Mouse (Mus musculus) hindbrain, embryonic 11.5 days (tissue): Measurements from ENCODE around the gene Zmynd10. TPM values are rescaled to one million over a fixed set of nuclear protein-coding genes. Genes with fewer than 3 reads are reported as not detected.

Experiments
- ATAC-seq: fragments of 200-750 bp; cut with Nextera tagmentation; 2 replicates; pipeline ENCODE4 v1.8.0; 2017; ENCODE audit warnings: mild to moderate bottlenecking, moderate TSS enrichment, moderate library complexity; ENCODE audit not compliant: low FRiP score
- DNase-seq: peaks from one replicate; pipeline ENCODE4 v3.0.0-alpha.2; 2015; ENCODE audit warnings: low spot score
- H3K27ac ChIP-seq: fragments of 300-500 bp; sonication (generic); 2 replicates; pipeline ENCODE4 v1.5.1; 2014; ENCODE audit warnings: mild to moderate bottlenecking, low read depth, low read length
- H3K27me3 ChIP-seq: fragments of 300-500 bp; sonication (generic); 2 replicates; pipeline ENCODE4 v1.6.1; 2014; ENCODE audit warnings: mild to moderate bottlenecking, low read length, moderate library complexity, mixed read lengths; ENCODE audit not compliant: control insufficient read depth, insufficient read depth
- H3K36me3 ChIP-seq: fragments of 300-500 bp; sonication (generic); 2 replicates; pipeline ENCODE4 v1.6.1; 2014; ENCODE audit warnings: mild to moderate bottlenecking, low read length, moderate library complexity, mixed read lengths; ENCODE audit not compliant: control insufficient read depth, insufficient read depth
- H3K4me1 ChIP-seq: fragments of 300-500 bp; sonication (generic); replicated peaks from 2 replicates; pipeline ENCODE4 v1.6.1; 2014; ENCODE audit warnings: low read length, mixed read lengths; ENCODE audit not compliant: control insufficient read depth, insufficient read depth
- H3K4me2 ChIP-seq: fragments of 300-500 bp; sonication (generic); replicated peaks from 2 replicates; pipeline ENCODE4 v1.6.1; 2014; ENCODE audit warnings: mild to moderate bottlenecking, low read depth, low read length
- H3K4me3 ChIP-seq: fragments of 300-500 bp; sonication (generic); 2 replicates; pipeline ENCODE4 v1.5.1; 2014; ENCODE audit warnings: low read depth, low read length
- H3K9ac ChIP-seq: fragments of 300-500 bp; sonication (generic); 2 replicates; pipeline ENCODE4 v1.6.1; 2014; ENCODE audit warnings: low read depth, low read length
- H3K9me3 ChIP-seq: fragments of 300-500 bp; sonication (generic); 2 replicates; pipeline ENCODE4 v1.6.1; 2016; ENCODE audit warnings: low read length; ENCODE audit not compliant: control insufficient read depth
- WGBS: fragments of 180-500 bp; shearing (Covaris S2); extraction: QIAGEN DNeasy Blood & Tissue Kit; methylation state at CpG from one replicate; pipeline ENCODE4 v1.1.7; 2014; 5-methylcytosine and 5-hydroxymethylcytosine counted together
- polyA plus RNA-seq: library from polyadenylated mRNA; unstranded; fragments of >200 nt; fragmentation: Nextera tagmentation; extraction: Ambion mirVana; gene quantifications from 2 replicates; pipeline ENCODE4 v1.2.1, GENCODE M21; 2014

Zmynd10 gene
- polyA plus RNA-seq, 1 experiment from 2014 or later = 5.0 TPM

DNA sequence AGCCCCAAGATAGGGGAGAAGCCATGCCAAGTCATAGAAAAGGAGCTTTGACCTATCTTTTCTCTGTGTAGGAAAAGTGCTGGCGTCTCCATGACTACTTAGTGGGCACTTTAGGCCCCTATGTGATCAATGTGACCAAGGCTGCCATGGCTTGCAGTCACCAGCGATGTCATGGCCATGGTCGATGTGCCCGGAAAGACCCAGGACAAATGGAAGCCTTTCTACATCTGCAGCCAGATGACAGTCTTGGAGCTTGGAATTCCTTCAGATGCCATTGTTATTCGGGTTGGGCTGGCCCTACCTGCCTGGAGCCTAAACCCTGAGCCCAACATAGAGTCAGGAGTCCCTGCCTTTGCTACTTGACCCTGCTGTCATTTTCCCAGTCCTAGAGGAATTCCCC is 39.4 kb downstream of the Zmynd10 start:
- H3K9me3 ChIP-seq = no peaks in the 10 kb centered on the region
- WGBS = 89% methylated on average over 5 of the region's 5 CpGs
- no peaks in the 10 kb centered on the region for H3K27me3 ChIP-seq
- 0 out of 2 replicates have a peak, but pooled peaks cover 2% of the 10 kb centered on the region for H3K36me3 ChIP-seq
- peaks cover 6% of the 10 kb centered on the region; the same call in 1 of the 2 replicates for H3K4me1 ChIP-seq
- no peak overlapping the region for H3K4me2 ChIP-seq
- H3K9ac ChIP-seq = no peak overlapping the region
- H3K4me3 ChIP-seq = no peak overlapping the region
- ATAC-seq (no peak), DNase-seq (no peak)
- no peak overlapping the region for H3K27ac ChIP-seq

DNA sequence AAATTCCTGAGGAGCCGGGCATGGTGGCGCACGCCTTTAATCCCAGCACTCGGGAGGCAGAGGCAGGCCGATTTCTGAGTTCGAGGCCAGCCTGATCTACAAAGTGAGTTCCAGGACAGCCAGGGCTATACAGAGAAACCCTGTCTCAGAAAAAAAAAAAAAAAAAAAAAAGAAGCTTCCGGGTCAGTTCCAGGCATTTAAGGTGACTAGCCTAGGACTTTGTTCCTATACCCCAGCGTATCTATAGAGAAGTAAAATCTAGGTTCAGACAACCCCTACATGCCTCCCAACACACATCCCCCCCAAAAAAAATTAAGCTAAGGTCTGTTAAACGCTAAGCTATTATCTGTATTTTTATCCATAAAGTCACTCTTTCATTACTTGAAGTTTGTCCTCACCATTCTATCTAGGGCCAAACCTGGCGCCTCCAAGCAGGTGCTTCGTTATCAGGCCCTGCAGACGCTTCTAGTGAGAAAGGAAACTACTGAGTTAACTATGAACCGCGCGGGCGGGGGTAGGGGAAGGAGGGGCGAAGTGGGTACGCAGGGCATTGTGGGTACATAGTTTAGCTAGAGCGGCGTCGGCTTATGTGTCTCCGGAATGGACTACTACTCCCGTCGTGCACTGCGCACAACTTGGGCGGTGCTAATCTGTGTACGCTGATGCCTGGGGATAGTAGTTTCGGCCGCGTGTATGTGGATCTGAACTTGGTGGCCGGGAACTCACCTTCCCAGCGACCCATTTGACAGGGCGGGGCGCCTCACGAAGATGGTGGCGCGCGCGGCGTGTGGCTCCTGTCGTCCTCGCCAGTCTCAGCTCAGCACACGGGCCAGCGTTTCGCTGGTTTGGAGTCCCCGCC is 40.1 kb downstream of the Zmynd10 start, which contains the start of gene Ifrd2:
Ifrd2 (plus strand) TSS at position 669 of the 859 bp plus-strand sequence.
- Histone ChIP-seq H3K4me2 (peak within 1 kb of the TSS; percentile 91), H3K9me3 (no peaks in the 10 kb centered on the region), H3K27ac (0 out of 2 replicates have a peak within 1 kb of the TSS, but pooled peaks have one; percentile 4), H3K27me3 (no peaks in the 10 kb centered on the region), H3K4me3 (peak within 1 kb of the TSS; percentile 59), H3K4me1 (peaks cover 5% of the 10 kb centered on the region; the same call in 1 of the 2 replicates), H3K9ac (peak within 1 kb of the TSS; percentile 61; the same call in 1 of the 2 replicates), H3K36me3 (0 out of 2 replicates have a peak, but pooled peaks cover 2% of the 10 kb centered on the region)
- ATAC-seq = peak; percentile 97
- WGBS = 14% methylated on average over 46 of the region's 46 CpGs
- peak; percentile 96 for DNase-seq

DNA sequence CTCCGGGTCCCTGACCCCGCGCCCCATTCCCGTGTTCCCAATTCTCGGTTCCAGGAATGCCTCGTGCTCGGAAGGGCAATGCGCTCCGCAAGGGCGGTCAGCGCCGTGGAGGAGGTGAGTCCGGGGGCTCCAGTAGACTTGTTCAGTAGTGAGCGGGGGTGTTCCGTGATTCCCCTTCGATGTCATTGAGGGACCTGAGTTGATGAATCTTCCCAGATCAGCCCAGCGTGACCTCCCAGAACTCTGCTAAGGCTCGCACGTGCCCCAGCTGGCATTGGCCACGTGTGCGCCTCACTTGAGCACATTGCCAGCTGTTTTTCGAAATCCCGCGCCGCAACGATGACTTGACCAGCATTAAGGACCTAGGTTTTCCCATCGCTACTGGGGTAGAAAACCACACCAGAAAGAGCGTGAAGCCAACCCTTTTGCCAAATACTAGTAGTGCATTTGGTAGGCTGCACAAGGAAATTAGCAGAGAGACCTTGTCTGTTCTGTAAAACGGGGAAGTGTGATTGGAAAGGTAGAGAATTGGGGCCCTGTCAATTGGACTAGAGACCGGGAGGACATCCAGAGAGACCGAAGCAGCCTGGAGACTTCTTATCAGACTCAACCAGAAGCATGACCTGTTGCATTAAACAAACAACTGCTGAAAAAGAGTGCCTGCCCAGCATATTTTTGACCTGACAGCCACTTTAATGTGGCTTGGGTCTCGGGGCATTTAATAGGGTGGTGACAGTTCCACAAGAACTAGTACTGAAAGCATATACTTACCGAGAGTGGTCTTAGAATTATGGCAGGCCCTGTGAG is 40.9 kb downstream of the Zmynd10 start:
- peak overlapping the region; percentile 91 for H3K4me2 ChIP-seq
- H3K27me3 ChIP-seq = no peaks in the 10 kb centered on the region
- ATAC-seq (no peak), DNase-seq (no peak)
- WGBS = 6% methylated on average over 33 of the region's 33 CpGs
- H3K4me3 ChIP-seq = peak overlapping the region; percentile 59
- H3K9me3 ChIP-seq = no peaks in the 10 kb centered on the region
- 0 out of 2 replicates have a peak, but pooled peaks cover 2% of the 10 kb centered on the region for H3K36me3 ChIP-seq
- peak overlapping the region; percentile 61; the same call in 1 of the 2 replicates for H3K9ac ChIP-seq
- peaks cover 5% of the 10 kb centered on the region; the same call in 1 of the 2 replicates for H3K4me1 ChIP-seq
- 0 out of 2 replicates have a peak overlapping the region, but pooled peaks have one; percentile 4 for H3K27ac ChIP-seq

DNA sequence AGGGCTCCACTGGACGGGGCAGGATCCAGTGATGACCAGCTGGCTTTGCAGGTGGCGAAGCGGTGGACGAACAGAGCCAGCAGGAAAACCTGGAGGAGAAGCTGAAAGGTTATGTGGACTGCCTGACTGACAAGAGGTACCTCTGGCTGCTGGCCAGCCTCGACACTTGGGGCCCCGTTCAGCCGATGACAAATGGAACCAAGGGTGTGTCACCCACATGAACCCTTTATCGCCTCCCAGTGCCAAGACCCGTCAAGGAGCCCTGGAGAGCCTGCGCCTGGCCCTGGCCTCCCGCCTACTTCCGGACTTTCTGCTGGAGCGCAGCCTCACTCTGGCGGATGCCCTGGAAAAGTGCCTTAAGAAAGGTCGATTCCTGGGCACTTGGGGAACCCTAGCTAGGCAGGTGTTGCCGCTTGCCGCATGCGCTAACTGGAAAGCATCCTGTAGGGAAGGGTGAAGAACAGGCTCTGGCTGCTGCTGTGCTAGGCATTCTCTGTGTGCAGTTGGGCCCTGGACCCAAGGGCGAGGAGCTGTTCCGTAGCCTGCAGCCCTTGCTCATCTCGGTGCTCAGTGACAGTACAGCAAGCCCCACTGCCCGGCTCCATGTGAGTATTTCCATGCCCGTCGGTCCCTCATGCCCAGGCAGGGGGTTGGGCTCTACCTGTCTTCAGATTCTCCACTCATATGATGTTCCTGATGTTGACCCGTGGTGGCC is 43.1 kb downstream of the Zmynd10 start:
- 0 out of 2 replicates have a peak, but pooled peaks cover 2% of the 10 kb centered on the region for H3K36me3 ChIP-seq
- ATAC-seq (no peak), DNase-seq (no peak)
- H3K4me3 ChIP-seq = no peak overlapping the region
- peaks cover 5% of the 10 kb centered on the region; the same call in 1 of the 2 replicates for H3K4me1 ChIP-seq
- no peaks in the 10 kb centered on the region for H3K9me3 ChIP-seq
- H3K27ac ChIP-seq = no peak overlapping the region
- H3K4me2 ChIP-seq = no peak overlapping the region
- H3K27me3 ChIP-seq = no peaks in the 10 kb centered on the region
- WGBS = 93% methylated on average over 25 of the region's 25 CpGs
- H3K9ac ChIP-seq = no peak overlapping the region

DNA sequence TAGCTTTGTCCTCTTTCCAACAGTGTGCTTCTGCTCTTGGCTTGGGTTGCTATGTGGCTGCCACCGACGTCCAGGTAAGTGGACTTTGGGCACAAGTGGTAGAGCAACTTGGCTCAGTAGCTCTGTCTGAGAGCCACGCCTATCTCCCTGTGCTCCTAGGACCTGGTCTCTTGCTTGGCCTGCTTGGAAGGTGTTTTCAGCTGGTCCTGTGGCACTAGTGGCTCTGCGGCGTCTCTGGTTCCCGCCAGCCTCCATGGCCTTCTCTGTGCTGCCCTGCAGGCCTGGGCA is 43.6 kb downstream of the Zmynd10 start:
- Histone ChIP-seq H3K27ac (no peak overlapping the region), H3K4me1 (peaks cover 5% of the 10 kb centered on the region; the same call in 1 of the 2 replicates), H3K36me3 (0 out of 2 replicates have a peak, but pooled peaks cover 2% of the 10 kb centered on the region), H3K4me3 (no peak overlapping the region), H3K27me3 (no peaks in the 10 kb centered on the region), H3K9ac (no peak overlapping the region), H3K4me2 (no peak overlapping the region), H3K9me3 (no peaks in the 10 kb centered on the region)
- 95% methylated on average over 6 of the region's 6 CpGs for WGBS
- DNase-seq (no peak), ATAC-seq (no peak)

DNA sequence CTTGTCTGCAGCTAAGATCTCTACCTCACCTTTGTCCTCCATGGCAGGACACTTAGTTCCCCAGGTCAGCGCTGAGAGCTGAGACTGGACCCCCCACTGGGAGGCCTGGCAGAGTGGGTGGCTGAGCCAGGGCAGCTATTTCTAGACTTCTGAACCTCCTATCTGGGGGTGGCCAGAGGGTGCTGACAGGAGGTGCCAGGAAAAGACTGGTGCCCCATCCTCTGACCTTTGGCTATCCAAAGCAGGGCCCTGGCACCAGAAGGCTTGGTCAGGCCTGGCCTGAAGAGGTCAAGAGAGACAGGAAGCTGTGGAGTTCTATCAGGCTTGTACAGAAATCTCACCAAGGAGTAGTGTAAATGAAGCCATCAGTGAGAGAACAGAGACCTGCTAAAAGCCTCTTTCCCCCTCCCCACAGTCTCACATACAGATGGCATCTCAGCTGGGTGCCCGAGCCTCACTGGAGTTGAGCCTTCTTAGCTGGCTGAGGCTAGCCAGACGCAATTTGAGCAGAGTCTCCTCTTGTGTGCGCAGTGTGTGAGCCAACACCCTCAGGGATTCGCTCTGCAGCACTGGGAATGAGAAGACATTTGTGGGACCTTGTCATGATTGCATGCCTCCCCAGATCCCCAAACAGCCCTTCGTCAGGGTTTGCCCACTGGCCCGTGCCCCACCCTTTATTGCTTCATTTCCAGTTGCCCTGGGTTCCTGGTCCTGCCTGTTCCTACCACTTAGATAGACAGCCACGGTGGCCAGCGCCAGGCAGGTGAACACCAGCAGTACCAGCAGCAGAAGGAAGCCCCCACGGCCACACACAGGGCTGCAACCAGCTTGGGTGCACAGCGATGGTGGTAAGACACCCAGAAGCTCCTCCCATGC is 46.2 kb downstream of the Zmynd10 start:
- Histone ChIP-seq H3K9me3 (no peaks in the 10 kb centered on the region), H3K4me1 (peaks cover 1% of the 10 kb centered on the region; the same call in 1 of the 2 replicates), H3K27ac (no peak overlapping the region), H3K36me3 (0 out of 2 replicates have a peak, but pooled peaks cover 2% of the 10 kb centered on the region), H3K27me3 (no peaks in the 10 kb centered on the region), H3K9ac (no peak overlapping the region), H3K4me2 (no peak overlapping the region), H3K4me3 (no peak overlapping the region)
- WGBS = 83% methylated on average over 11 of the region's 11 CpGs
- DNase-seq = no peak
- ATAC-seq = no peak

DNA sequence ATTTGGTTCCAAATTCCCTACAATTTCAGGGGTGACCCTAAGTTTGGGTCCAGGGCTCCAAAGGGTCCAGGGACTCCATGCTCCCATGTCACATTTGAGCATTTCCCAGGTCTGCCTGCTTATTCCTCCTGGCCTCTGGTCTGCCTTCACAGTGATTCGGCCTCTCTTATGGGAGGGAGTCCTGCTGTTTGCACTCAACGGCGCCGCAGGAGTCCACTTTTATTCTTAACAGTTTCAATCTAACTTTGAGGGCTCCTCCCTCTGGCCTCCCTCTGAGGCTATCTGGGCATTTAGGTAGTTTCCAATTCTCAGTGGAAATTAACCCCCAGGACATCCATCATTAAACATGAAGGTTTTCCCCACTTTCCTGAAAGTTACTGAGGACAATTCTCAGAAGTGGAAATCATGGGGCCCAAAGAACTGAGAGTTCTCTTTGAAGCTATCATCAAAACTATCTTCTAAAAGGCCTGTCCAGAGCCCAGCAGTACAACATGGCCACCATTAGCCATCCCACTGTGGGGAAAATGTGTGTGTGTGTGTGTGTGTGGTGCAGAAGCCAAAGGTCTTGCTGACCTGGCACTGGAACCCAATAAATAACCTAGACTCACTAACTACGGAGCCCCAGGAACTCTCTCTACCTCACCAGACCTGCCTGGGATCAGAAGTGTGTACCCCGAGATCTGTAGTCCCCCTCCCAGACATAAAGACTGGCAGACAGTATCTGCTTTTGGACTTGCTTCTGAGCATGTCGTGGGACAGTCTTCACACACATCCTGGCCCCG is 47.4 kb downstream of the Zmynd10 start:
- 75% methylated on average over 8 of the region's 8 CpGs for WGBS
- H3K4me1 ChIP-seq = no peaks in the 10 kb centered on the region
- H3K9me3 ChIP-seq = no peaks in the 10 kb centered on the region
- H3K4me3 ChIP-seq = no peak overlapping the region
- H3K27me3 ChIP-seq = no peaks in the 10 kb centered on the region
- ATAC-seq = no peak
- no peak overlapping the region for H3K9ac ChIP-seq
- no peak overlapping the region for H3K27ac ChIP-seq
- no peak for DNase-seq
- H3K4me2 ChIP-seq = no peak overlapping the region
- 0 out of 2 replicates have a peak, but pooled peaks cover 2% of the 10 kb centered on the region for H3K36me3 ChIP-seq
